Mouse (Mus musculus): ENCODE measurements around the gene Plcl2.
"Not testable (repeated sequence)": the region's sequence is repeated elsewhere in the genome, so short reads cannot be mapped to it uniquely, and the experiment has no call there.

Gene Plcl2

GRCm38 (mm10) chr17:50679613-50680534 lies 170.7 kb downstream of the Plcl2 start:
- DNase-seq = no peak

- DNase-seq = no peak
Measured at GRCm38 (mm10) chr17:50682696-50683095, 173.5 kb downstream of the Plcl2 start.

- peak in 1 of 2 experiments; percentile 19 for DNase-seq
Measured at GRCm38 (mm10) chr17:50684960-50685645, 175.9 kb downstream of the Plcl2 start.

- no peak for DNase-seq
Measured at GRCm38 (mm10) chr17:50687670-50688069, 178.5 kb downstream of the Plcl2 start.

GRCm38 (mm10) chr17:50688135-50688534 lies 178.9 kb downstream of the Plcl2 start:
- peak; percentile 16 to 21 for DNase-seq

GRCm38 (mm10) chr17:50698410-50698809 lies 189.2 kb downstream of the Plcl2 start:
- not testable (repeated sequence) for DNase-seq

- DNase-seq = no peak
Measured at GRCm38 (mm10) chr17:50710497-50711222, 201.5 kb downstream of the Plcl2 start.

- no peak for DNase-seq
Measured at GRCm38 (mm10) chr17:50717586-50717985, 208.4 kb downstream of the Plcl2 start.

- DNase-seq = no peak
Measured at GRCm38 (mm10) chr17:50724376-50724775, 215.2 kb downstream of the Plcl2 start.

- DNase-seq = no peak
Measured at GRCm38 (mm10) chr17:50726265-50726664, 217.1 kb downstream of the Plcl2 start.

GRCm38 (mm10) chr17:50729031-50729430 lies 219.8 kb downstream of the Plcl2 start:
- DNase-seq = no peak

GRCm38 (mm10) chr17:50729577-50729976 lies 220.4 kb downstream of the Plcl2 start:
- no peak for DNase-seq

GRCm38 (mm10) chr17:50730896-50731295 lies 221.7 kb downstream of the Plcl2 start:
- DNase-seq = no peak

- DNase-seq = no peak
Measured at GRCm38 (mm10) chr17:50731876-50732275, 222.7 kb downstream of the Plcl2 start.

- DNase-seq = no peak
Measured at GRCm38 (mm10) chr17:50733390-50733789, 224.2 kb downstream of the Plcl2 start.

GRCm38 (mm10) chr17:50734781-50735180 lies 225.6 kb downstream of the Plcl2 start:
- no peak for DNase-seq

GRCm38 (mm10) chr17:50735382-50735954 lies 226.3 kb downstream of the Plcl2 start:
- no peak for DNase-seq

GRCm38 (mm10) chr17:50735955-50736533 lies 226.8 kb downstream of the Plcl2 start:
- no peak for DNase-seq

- no peak for DNase-seq
Measured at GRCm38 (mm10) chr17:50737068-50737467, 227.9 kb downstream of the Plcl2 start.

Data from kidney, postnatal 36 days (tissue).